Mouse (Mus musculus): ENCODE results near the gene Pcbp4.

DNA sequence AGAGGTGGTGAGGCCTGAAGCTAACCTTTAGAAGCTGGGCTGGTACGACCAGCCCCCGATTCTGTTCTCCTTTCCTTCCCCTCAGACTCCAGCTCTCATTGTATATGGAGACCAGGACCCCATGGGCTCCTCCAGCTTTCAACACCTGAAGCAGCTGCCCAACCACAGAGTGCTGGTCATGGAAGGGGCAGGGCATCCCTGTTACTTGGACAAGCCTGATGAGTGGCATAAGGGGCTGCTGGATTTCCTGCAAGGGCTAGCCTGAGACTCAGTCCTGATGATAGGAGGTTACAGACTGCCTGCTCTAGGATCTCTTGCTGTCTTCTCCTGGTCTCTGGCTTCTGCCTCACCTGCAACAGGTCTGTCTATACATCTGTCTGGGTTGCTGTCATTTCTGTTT lies 1.2 kb upstream of the Pcbp4 start:
- TF ChIP-seq CTCF (IDR thresholded peaks at IDR 0.05; ENCODE audit: extremely low read depth, insufficient read length, insufficient replicate concordance, low read depth, low read length) (no peak), POLR2A (IDR thresholded peaks at IDR 0.05; ENCODE audit: low read depth, low read length) (no peak)
